Mouse (Mus musculus): ENCODE measurements around the gene Mycbp.
A peak's percentile ranks its signal among the peaks of the same experiment; 100 is the strongest.
"Not testable (repeated sequence)": the region's sequence is repeated elsewhere in the genome, so short reads cannot be mapped to it uniquely, and the experiment has no call there.

Gene Mycbp

DNA sequence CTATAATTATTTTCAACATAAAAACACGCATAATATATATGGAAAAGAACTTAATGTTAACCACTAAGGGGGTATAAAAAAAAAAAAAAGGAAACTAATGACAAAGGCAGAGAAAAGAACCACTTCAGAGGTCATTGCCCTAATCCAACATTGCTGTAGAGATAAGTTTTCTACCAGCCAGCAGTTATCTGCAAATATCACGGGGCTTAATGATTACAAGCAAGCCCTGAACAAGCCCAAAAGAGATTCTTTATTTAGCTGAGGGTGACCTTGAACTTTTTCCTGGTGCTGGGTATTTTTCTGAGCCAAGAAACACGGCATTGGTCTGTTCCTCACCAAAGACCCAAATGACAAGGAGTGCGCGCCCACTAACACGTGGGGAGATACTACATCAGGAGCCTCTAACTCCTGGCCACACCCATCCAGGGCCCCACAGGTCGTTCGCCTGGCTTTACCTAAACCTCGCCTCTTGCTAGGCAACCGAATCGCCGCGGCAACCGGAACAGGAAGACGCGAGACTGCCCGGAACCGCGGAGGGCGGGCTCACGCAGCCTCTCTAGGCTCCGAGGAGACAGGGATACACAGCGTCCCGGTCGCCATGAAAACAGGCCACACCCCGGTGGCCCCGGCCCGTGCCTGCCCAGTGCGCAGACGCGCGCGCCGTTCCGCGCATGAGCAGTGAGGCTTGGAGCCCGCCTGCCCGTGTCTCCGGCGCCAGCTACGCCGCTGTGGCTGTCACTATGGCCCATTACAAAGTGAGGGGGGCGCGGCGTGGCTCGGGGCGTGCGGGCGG lies at the start of gene Mycbp:
Mycbp (plus strand) TSS at position 500 of the 793 bp plus-strand sequence.
- DNase-seq: peak; percentile 99

DNA sequence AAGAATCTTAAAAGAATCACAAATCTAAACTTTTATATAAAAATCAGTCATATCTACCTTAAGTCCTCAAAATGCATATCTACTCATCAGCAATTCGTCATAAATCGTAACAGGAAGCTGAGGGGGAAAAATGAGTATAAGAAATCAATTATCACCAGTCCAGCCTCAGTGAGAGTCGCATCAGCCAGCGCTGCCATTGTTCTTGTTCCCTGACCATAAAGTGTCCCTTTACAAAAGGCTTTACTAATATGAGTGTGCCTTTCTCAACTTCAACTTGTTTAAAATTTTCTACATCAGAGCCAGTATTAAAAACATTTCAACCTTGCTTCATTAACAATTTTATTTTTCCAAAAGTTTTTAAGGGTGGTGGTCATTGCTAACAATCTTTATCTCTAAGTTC lies 47.7 kb upstream of the Mycbp start:
- DNase-seq: no peak

DNA sequence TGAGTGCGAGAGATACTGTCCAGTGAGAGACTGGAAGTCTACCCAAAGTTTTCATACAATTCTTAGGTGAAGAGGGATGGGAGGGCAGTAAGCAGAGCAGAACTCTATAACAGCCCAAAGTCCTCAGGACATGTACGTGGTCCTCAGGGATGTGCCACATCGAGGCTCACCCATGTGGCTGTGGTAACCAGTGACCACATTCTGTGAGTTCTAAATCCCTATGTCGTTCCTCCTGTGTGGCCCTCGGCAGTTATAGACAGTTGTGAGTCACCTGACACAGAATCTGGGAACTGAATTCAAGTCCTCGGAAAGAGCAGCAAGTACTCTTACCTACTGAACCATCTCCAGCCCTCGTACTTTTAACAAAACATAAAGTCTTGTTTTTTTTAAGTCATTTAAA lies 46.5 kb upstream of the Mycbp start:
- no peak for DNase-seq

DNA sequence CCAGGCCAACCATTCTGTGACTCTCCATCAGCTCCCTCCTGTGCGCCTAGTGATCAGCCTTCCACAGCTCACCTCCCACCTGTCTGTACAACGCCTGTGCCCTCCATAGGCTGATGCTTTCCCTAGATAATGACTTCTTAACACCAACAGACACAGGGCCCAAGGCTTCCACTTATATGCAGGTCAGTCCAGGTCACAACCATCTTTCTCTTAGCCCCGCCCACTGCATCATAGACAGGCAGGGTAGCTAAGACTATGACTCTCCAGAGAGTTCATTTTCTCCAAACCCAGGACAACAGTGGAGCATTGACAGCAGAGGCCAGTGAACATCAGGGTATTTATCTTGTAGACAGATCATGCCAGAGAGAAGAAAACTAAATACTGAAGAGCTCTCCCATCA lies 45.3 kb upstream of the Mycbp start, which contains the start of gene 4933427I04Rik:
4933427I04Rik (plus strand) TSS at position 301 of the 400 bp plus-strand sequence.
- no peak for DNase-seq

DNA sequence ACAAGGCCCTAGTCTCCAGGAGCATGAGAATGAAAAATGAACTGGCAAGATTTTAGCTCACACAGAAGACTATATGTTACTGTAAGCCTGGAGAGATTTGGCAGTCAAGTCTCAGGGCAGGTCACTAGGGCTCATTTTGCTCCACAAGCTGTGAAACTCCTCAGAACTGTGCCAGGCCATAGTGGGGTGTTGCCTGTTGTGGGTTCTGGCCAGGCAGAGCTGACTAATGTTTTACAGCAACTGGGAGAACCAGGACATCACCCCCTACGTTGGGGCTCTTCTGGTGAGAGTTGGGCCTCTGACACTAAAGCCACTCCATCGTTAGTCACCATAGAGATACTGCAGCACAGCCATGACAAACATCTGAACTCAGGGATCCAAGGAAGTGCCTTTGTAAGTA lies 44.8 kb upstream of the Mycbp start:
- no peak for DNase-seq

DNA sequence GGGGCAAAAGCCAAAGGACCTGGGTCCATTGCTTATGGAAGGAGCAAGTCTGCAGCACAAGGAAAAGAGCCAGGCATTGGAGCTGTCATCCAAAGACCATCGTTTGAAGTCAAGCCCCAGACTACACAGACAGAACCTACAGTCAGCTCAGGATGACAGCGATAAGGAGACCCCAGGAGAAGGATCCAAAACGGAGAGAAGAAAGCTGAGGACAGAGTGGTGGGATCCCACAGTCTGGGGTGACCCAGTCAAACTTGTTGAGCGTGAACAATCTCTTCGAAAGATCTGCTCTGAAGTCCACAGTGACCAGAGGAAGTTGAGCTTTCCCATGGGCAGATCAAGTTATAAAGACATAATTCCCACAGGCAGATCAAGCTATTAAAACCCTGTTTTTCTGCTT lies 44.0 kb upstream of the Mycbp start:
- DNase-seq: no peak

DNA sequence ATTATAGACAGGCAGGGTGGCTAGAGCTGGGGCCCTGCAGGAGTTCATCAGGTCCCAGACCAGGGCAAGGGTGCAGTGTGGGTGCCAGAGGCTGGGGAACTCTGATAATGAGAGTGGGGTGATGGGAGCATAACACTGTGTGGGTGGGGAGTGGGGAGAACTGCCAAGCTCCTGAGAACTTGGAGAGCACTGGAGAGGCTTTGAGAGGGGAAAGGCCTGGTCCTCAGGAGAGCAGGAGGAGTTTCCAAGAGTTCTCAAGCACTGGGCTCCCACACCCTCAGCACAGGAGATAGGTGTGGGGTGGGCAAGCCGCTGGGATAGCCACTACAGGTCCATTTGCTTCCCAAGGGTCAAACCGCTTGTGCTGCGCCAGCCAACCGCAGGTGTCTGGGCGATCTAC lies 10.9 kb upstream of the Mycbp start:
- no peak for DNase-seq

DNA sequence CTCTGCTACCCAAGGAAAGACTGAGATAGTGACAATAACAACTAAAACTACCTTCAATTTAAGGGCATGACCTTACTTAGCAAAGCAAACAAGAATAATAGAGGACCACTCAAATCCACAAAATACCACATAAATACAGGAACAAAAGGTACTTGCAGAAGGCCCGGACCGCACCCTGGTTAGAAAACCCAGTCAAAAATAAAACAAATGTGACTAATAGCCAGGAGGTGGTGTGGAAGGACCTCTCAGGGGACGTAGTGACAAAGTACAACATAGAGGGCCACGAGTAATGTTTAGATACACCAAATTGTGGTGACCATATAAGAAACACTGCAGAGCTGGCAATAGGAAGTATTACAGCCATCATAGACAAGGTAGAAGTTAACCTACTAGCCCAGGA lies 10.3 kb upstream of the Mycbp start:
- no peak for DNase-seq

DNA sequence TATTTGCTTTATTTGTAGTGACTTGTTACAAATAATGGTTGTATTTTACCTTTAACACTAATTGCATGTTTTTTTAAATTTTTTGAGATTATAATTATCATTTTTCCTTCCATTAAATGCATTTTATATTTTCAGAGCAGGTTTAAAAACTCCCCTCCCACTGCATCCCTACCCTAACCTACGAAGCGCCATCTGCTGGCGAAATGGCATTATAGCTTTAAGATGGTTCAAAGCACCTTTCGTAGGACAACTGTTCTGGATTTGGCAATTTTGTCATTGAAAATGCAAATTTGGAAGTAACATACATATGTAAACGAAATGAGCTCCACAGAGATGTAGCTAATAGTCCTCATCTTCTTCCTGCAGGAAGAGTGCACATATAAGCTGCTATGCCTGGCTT lies 5.9 kb upstream of the Mycbp start:
- DNase-seq: peak; percentile 36

DNA sequence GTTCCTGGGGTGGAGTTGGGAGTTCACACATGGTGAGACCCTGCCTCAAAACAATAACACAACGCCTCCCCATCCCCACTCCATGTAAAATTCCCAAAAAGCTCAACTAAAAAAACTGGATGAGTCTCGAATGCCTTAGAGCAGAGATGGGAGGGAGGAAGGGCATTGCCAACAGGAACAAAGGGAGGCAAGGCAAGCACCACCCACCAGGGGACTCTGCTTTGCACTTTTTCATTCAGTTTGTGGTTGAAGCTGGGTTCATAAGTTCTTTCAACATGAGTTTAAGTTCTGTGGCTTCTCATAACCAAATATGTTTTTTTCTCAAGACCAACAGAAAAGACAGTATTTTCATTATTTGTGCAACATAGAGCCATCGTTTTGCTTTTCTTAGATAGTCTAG lies 1.2 kb upstream of the Mycbp start:
- no peak for DNase-seq

DNA sequence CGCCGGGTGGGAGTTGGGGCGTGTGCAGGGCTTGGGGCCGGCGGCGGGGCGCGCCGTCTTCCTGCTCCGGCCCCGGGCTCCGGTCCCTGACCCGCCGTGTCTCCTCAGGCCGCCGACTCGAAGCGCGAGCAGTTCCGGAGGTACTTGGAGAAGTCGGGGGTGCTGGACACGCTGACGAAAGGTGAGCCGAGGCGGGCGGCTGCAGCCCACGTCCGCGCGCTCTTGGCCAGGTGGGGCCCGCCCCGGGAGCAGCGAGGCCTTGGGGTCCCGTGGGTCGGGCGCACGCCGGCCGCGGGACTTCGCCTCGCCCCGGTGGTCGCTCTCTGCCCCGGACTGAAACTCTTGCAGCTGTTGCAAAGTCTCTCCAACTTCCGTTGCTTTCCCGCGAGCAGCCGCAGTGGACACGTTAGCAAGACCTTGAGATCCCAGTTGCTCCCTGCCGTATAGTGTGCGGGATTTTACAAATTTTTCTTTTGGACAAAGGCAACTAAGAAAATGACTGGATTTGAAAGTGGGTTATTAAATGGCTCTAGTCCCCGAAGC lies 565 bp downstream of the Mycbp start:
- DNase-seq: no peak

DNA sequence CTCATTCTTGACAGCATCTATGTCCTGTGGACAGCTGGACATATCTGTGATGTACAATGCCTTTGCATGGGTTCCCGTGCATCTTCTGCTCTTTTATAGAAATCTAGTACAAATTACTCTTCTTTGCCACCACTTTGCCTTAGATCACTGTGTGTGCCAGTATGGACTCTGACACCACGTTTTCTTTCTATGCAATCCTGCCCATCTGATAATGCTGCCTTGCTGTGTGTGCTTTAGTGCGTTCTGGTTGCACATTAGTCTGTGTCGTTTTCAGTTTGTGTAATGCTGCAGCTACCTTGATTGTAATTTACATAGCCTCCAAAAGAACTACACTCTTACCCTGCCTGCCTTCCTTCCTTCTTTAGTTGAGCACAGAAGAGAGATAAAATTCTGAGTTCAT lies 6.9 kb downstream of the Mycbp start:
- DNase-seq: no peak

DNA sequence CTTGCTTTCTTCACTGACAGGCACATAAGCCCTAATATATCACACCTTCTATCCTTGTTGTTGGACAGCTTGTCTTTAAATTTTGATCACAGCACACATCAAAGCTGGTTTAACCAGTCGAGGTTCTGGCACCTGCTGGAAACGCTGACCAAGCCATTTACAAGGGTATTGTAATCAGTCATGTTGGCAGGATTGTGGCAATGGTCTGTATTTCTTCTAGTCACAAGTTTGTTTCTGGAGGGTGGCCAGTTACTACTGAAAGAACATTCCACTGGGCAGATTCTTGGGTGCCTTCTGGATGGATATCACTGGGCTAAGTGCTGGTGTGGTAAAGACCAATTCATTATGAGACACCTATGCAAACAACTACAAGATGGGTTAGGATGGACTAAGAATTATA lies 7.8 kb downstream of the Mycbp start:
- no peak for DNase-seq

DNA sequence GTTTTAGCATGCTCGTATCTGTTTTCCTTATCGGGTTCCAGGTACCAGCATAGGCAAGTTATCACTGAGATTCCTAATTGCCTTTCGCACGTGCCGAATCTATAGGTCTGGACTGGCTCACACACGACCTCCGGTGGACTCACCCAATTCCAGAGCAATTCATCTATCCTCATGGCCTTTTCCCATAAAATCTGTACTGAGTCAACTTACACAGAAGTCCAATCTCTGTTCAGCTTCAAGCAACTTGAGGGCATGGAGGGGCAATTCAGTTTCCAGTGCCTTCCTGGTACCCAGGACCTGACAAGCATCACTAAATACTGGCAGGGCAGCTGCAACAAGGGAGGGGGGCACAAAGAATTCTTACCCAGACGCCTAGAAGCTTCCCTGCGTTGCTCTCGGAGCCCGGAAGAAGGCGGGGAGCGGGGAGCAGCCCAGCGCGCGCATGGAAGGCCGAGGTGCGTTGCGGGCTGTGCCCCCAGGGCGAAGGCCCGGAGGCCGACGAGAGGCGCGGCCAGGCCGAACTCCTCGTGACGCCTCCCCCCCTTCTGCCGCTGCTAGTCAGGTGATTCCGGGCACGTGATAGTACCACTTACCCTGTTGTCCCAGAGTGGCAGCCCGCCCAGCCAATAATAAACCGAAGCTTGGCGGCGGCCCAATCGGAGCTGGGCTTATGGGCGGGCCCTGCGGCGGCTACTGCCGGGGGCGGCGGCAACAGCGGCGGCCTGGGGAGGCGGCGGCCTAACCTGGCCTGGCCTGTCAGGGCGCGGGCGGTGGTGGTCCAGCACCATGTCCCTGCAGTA lies 12.3 kb downstream of the Mycbp start, which contains the start of gene Rragc:
Rragc (plus strand) TSS at position 699 of the 800 bp plus-strand sequence.
- peak; percentile 100 for DNase-seq

DNA sequence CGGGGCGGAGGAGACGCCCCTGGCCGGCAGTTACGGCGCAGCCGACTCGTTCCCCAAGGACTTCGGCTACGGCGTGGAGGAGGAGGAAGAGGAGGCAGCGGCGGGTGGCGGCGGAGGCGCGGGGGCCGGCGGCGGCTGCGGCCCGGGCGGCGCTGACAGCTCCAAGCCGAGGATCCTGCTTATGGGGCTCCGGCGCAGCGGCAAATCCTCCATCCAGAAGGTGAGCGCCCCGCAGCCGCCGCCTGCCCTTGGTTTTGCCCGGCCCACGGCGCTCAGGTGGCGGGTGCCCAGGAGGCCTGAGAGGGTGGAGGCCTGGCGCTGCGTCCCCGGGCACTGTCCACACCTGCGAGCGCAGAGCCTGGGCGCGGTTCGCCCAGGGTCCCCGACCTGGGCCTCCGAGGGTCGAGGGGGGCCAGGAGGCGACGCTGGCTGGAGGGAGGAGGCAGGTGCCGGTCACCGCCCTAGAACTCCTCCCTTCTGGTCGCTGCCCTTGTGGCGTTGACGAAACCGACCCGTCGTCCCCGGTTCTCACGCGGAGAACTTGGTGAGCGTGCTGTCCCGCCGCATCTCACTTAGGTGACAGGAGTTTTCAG lies 13.0 kb downstream of the Mycbp start, which contains the start of gene 4930535I16Rik:
4930535I16Rik (minus strand) TSS at position 475 of the 593 bp plus-strand sequence.
- DNase-seq: no peak

DNA sequence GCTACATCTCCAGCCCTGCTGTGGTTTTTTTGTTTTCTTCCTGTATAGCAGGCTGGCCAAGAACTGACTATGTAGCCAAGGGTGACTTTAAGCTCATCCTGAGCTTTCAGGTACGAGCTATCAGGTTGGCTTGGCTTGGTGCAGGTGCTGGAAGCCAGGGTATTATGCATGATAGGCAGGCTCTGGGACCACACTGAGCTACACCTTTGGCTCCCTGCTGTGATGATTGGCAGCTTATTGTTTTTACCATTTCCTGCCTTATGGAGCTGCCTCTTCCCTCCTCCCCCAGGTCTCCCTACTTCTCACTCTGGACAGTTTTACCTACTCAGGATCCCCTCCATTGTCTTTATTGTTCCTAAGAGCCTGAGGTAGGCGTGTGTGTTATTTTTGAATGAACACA lies 14.2 kb downstream of the Mycbp start:
- DNase-seq: no peak

DNA sequence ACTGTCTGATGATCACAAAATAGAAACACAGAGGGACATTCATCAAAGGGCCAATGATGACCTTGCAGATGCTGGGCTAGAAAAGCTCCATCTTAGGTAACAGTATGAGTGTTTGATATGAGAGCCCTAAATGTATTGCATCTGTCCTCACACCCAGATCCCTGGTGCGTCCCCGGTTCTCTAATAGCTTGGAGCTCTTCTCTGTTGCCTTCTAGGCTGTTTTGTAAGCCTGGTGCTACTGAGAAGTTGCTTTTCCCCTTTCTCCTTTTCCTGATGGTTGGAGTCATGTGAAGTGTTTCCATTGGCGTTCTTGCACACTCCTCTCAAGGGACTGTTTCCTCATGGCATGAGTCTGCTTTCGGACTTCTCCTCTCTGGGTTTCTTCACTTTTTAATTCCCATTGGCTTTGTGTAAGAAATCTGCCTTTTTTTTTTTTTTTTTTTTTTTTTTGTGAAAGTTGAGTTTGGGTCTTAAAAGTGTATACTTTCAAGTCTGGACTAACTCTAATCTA lies 16.5 kb downstream of the Mycbp start:
- no peak for DNase-seq

DNA sequence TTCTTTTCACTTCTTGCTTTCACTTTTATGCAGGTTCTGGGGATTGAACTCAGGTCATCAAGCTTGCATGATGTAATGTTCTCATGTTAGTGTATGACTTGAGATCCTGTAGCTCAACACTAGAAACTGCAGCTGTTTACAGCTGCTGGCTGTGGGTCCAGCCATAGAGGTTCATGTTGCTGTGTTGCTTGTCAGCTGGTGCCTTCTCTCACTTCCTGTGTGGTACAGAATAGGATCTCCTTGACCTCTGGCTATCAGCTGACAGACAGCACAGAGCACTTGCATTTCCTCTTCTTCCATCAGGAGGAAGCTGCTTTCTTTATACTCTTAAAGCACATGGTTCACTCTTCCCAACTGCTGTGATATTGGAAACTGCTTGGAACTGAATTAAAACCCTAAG lies 23.3 kb downstream of the Mycbp start:
- DNase-seq: no peak

DNA sequence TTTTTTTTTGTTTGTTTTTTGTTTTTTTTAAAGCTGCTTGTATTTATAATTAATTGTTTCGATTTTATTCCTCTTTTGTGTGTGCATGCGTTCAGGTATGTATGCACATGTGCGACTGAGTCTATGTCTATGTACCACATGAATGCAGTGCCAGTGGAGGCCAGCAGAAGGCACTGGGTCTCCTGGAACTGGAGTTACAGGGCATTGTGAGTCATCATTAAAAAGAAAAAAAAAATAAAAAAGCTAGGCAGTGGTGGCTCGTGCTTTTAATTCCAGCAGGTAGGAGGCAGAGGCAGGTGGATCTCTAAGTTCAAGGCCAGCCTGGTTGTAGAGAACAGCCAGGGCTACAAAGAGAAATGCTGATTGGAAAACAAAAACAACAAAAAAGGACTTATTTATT lies 25.4 kb downstream of the Mycbp start:
- DNase-seq: no peak

DNA sequence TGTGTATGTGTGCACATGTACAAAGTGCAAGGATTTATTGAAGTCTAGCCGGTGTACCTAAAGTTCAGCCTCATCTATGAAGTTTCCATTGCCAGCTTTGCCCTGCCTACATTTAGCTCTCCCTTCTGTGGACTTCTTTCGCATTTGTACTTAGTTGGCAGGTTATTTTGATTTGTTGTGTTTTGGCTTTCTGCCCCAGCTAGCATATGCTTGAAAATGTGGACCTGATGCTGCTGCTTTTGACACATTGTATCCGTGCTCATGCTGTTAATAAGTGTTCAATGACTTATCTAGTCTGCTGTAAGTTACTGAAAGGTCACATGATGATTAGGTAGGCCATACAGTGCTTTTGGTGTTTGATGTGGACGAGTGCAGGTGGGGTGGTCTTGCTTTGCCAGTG lies 29.7 kb downstream of the Mycbp start:
- peak; percentile 27 for DNase-seq

DNA sequence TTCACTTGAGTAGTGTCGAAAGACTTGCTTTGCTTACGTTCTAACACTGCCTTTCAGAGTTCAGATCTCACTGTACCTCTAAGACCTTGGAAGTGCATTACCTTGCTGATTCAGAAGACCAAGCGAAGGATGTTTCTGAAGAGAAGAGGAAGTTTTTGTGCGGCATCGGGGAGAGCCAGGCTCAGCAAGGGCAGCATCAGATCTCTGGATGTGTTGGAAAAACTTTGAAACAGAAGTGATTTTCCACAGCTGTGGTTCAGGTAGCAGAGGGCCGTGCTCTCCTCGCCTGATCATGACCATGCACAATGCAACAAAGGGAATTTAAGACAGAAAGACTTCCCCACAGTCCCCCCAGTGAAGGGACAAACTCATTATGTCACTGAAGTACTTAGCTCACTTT lies 31.4 kb downstream of the Mycbp start:
- DNase-seq: no peak

DNA sequence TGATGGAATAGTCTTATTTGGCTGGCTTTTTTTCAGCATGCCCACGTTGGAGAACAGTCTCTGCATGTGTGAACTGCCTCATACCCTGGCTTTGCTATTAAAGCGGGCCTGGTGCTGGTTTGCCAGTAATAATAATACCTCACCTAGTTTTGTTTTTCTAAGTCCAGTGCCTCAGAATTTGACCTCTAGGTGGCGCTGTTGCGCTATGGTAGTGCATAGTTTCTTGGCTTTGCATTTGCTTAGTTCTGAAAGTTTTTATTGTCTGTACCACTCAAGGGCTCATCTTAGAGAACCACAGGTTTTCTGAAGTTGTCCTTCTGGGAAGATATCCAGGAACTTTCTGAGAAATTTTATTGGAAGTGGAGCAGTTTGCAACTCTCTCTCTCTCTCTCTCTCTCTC lies 35.2 kb downstream of the Mycbp start:
- peak; percentile 36 for DNase-seq

DNA sequence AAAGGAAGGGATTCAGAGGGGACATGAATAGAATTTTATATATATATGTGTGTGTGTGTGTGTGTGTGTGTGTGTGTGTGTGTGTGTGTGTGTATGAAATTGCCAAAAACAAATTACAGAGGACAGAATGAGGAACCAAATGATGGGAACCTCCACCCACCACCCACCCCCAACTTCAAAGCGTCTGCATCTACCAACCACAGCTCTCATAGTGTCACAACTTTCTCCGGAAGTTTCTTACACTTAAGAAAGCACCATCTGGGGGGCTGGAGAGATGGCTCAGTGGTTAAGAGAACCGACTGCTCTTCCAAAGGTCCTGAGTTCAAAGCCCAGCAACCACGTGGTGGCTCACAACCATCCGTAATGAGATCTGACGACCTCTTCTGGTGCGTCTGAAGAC lies 36.2 kb downstream of the Mycbp start:
- not testable (repeated sequence) for DNase-seq
